Mouse (Mus musculus) T-helper 1 cell (primary cell): ENCODE results near the gene Yipf2.

Source experiments
- in situ Hi-C: fragments of 300-600 bp; cut with MboI, MseI; formaldehyde crosslinking; loops from one replicate; pipeline ENCODE4 v1.15.1; 2025; ENCODE audit warnings: high pct_unique_total_duplicates

The Yipf2 gene

GRCm38 (mm10) chr9:21592703-21593121 is at the start of gene Yipf2, which contains the start of gene Timm29:
Yipf2 (minus strand) TSS chr9:21592828.
Timm29 (plus strand) TSS chr9:21592722.
- in situ Hi-C loops = no loop called here

GRCm38 (mm10) chr9:21639031-21639430 is 46.4 kb upstream of the Yipf2 start:
- in situ Hi-C loops = no loop called here

- in situ Hi-C loops = no loop called here
These were observed 43.0 kb upstream of the Yipf2 start for GRCm38 (mm10) chr9:21635639-21636038.

GRCm38 (mm10) chr9:21633106-21633505 is 40.5 kb upstream of the Yipf2 start:
- in situ Hi-C loops = no loop called here

GRCm38 (mm10) chr9:21630673-21631072 is 38.0 kb upstream of the Yipf2 start:
- in situ Hi-C loops = no loop called here

- in situ Hi-C loops = no loop called here
These were observed 34.6 kb upstream of the Yipf2 start for GRCm38 (mm10) chr9:21627145-21627795.

GRCm38 (mm10) chr9:21626571-21626970 is 33.9 kb upstream of the Yipf2 start:
- in situ Hi-C loops = no loop called here

GRCm38 (mm10) chr9:21625342-21626339 is 33.0 kb upstream of the Yipf2 start:
- in situ Hi-C loops = no loop called here

GRCm38 (mm10) chr9:21622676-21623075 is 30.0 kb upstream of the Yipf2 start:
- in situ Hi-C loops = no loop called here

- in situ Hi-C loops = no loop called here
These were observed 27.6 kb upstream of the Yipf2 start for GRCm38 (mm10) chr9:21620229-21620628.

GRCm38 (mm10) chr9:21617066-21617465 is 24.4 kb upstream of the Yipf2 start:
- in situ Hi-C loops = no loop called here

- in situ Hi-C loops = no loop called here
These were observed 23.7 kb upstream of the Yipf2 start for GRCm38 (mm10) chr9:21616232-21616781.

GRCm38 (mm10) chr9:21615617-21616231 is 23.1 kb upstream of the Yipf2 start, which contains the start of gene Smarca4:
Smarca4 (plus strand) TSS chr9:21616169.
- in situ Hi-C loops = no loop called here

GRCm38 (mm10) chr9:21614864-21615616 is 22.4 kb upstream of the Yipf2 start:
- in situ Hi-C loops = no loop called here

GRCm38 (mm10) chr9:21609861-21610260 is 17.2 kb upstream of the Yipf2 start:
- in situ Hi-C loops = no loop called here

GRCm38 (mm10) chr9:21606648-21607047 is 14.0 kb upstream of the Yipf2 start:
- in situ Hi-C loops = no loop called here

GRCm38 (mm10) chr9:21605865-21606264 is 13.2 kb upstream of the Yipf2 start:
- in situ Hi-C loops = no loop called here

- in situ Hi-C loops = no loop called here
These were observed 11.5 kb upstream of the Yipf2 start for GRCm38 (mm10) chr9:21604119-21604518.

- in situ Hi-C loops = no loop called here
These were observed 9.2 kb upstream of the Yipf2 start for GRCm38 (mm10) chr9:21601722-21602399.

- in situ Hi-C loops = no loop called here
These were observed 8.4 kb upstream of the Yipf2 start for GRCm38 (mm10) chr9:21601073-21601472.
